Mouse (Mus musculus): Measurements from ENCODE around the gene Mpzl1.

Gene Mpzl1

GRCm38 (mm10) chr1:165612714-165613113 is 21.6 kb downstream of the Mpzl1 start:
- DNase-seq = no peak

GRCm38 (mm10) chr1:165610321-165610999 is 23.9 kb downstream of the Mpzl1 start:
- no peak for DNase-seq

GRCm38 (mm10) chr1:165609495-165610320 is 24.6 kb downstream of the Mpzl1 start:
- no peak for DNase-seq

- DNase-seq = no peak
These were observed 25.4 kb downstream of the Mpzl1 start for GRCm38 (mm10) chr1:165608904-165609303.

- DNase-seq = no peak
These were observed 28.6 kb downstream of the Mpzl1 start for GRCm38 (mm10) chr1:165605774-165606173.

GRCm38 (mm10) chr1:165605108-165605507 is 29.2 kb downstream of the Mpzl1 start:
- no peak for DNase-seq

- DNase-seq = no peak
These were observed 30.1 kb downstream of the Mpzl1 start for GRCm38 (mm10) chr1:165604203-165604602.

GRCm38 (mm10) chr1:165603218-165603617 is 31.1 kb downstream of the Mpzl1 start:
- DNase-seq = no peak

GRCm38 (mm10) chr1:165601775-165602280 is 32.5 kb downstream of the Mpzl1 start:
- DNase-seq = no peak

GRCm38 (mm10) chr1:165594699-165595421 is 39.5 kb downstream of the Mpzl1 start:
- DNase-seq = no peak

GRCm38 (mm10) chr1:165592295-165593082 is 41.8 kb downstream of the Mpzl1 start:
- no peak for DNase-seq

- DNase-seq = no peak
These were observed 43.6 kb downstream of the Mpzl1 start for GRCm38 (mm10) chr1:165590760-165591159.

- DNase-seq = peak in 1 of 2 experiments; percentile 40
These were observed 44.9 kb downstream of the Mpzl1 start for GRCm38 (mm10) chr1:165589280-165590048.

- peak in 1 of 2 experiments; percentile 19 for DNase-seq
These were observed 46.5 kb downstream of the Mpzl1 start for GRCm38 (mm10) chr1:165587845-165588244.

- DNase-seq = no peak
These were observed 48.0 kb downstream of the Mpzl1 start for GRCm38 (mm10) chr1:165586366-165586765.

GRCm38 (mm10) chr1:165585389-165586104 is 48.8 kb downstream of the Mpzl1 start:
- no peak for DNase-seq

GRCm38 (mm10) chr1:165583529-165584184 is 50.7 kb downstream of the Mpzl1 start:
- DNase-seq = peak; percentile 84 to 89

- DNase-seq = no peak
These were observed 53.1 kb downstream of the Mpzl1 start for GRCm38 (mm10) chr1:165581255-165581654.

GRCm38 (mm10) chr1:165579332-165579731 is 55.0 kb downstream of the Mpzl1 start:
- no peak for DNase-seq

GRCm38 (mm10) chr1:165576459-165577112 is 57.8 kb downstream of the Mpzl1 start:
- no peak for DNase-seq

Data from lung, adult 18-20 months (tissue).